Mouse (Mus musculus) megakaryocyte, embryonic 14.5 days (primary cell): ENCODE data around the gene Slc27a3.

Experiments
- FLI1 ChIP-seq: IDR thresholded peaks from 2 replicates; pipeline ENCODE4 v1.6.1; 2012; ENCODE audit warnings: low read length, inconsistent platforms, mixed read lengths
- GATA1 ChIP-seq: IDR thresholded peaks from 3 replicates; pipeline ENCODE4 v1.6.1; 2012; ENCODE audit warnings: mixed read lengths, low read length, inconsistent platforms, borderline replicate concordance

DNA sequence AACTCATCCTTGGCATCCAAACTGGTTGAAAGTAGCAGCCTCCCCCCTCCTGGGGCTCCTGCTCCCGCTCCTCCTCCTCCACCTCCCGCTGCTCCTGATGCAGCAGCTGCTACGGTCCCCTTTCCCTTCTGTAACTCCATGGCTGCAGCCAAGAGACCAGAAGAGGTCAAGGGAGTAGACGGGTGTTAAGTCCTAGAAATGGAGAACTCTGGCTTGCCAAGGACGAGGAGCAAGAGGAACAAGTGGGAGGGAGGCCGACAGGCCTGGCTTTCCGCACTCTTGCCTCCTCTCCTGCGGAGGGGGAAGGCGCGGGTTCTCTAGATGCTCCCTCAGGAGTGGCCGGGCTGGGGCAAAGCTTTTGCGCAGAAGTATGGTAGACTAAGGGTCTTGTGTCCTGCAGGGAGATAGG lies 43.1 kb upstream of the Slc27a3 start:
- TF ChIP-seq GATA1: no peak
- no peak for TF ChIP-seq FLI1
